Mouse (Mus musculus): ENCODE results near the gene Zfhx2. TPM values are rescaled to one million over a fixed set of nuclear protein-coding genes. Genes with fewer than 3 reads are reported as not detected.

Gene Zfhx2
- total RNA-seq, 2 experiments from 2014 or later: 4.5 to 5.0 TPM

GRCm38 (mm10) chr14:55032695-55033225, 59.4 kb downstream of the Zfhx2 start:
- DNase-seq: no peak

- DNase-seq: no peak
Measured at GRCm38 (mm10) chr14:55029034-55029698, 63.0 kb downstream of the Zfhx2 start.

- no peak for DNase-seq
Measured at GRCm38 (mm10) chr14:55028333-55028835, 63.7 kb downstream of the Zfhx2 start.

- DNase-seq: no peak
Measured at GRCm38 (mm10) chr14:55027653-55028052, 64.5 kb downstream of the Zfhx2 start.

GRCm38 (mm10) chr14:55027251-55027650, 64.9 kb downstream of the Zfhx2 start:
- no peak for DNase-seq

GRCm38 (mm10) chr14:55025527-55025926, 66.6 kb downstream of the Zfhx2 start:
- no peak for DNase-seq

GRCm38 (mm10) chr14:55024236-55024635, 67.9 kb downstream of the Zfhx2 start:
- peak in 1 of 2 experiments; percentile 66 for DNase-seq

GRCm38 (mm10) chr14:55023011-55023410, 69.1 kb downstream of the Zfhx2 start:
- DNase-seq: no peak

GRCm38 (mm10) chr14:55020394-55020793, 71.7 kb downstream of the Zfhx2 start:
- DNase-seq: no peak

- DNase-seq: no peak
Measured at GRCm38 (mm10) chr14:55016876-55017275, 75.2 kb downstream of the Zfhx2 start.

GRCm38 (mm10) chr14:55015767-55016111, 76.4 kb downstream of the Zfhx2 start:
- no peak for DNase-seq

GRCm38 (mm10) chr14:55014991-55015766, 76.9 kb downstream of the Zfhx2 start, which contains the start of gene Ngdn:
Gene Ngdn, plus strand, starts transcription at chr14:55015454.
- DNase-seq: peak; percentile 99 to 100

GRCm38 (mm10) chr14:55014591-55014990, 77.5 kb downstream of the Zfhx2 start:
- no peak for DNase-seq

GRCm38 (mm10) chr14:55011116-55011515, 81.0 kb downstream of the Zfhx2 start:
- DNase-seq: no peak

Other genes starting within 250 kb of the Zfhx2 start
- gene Homez, start 221.4 kb downstream of the Zfhx2 start, total RNA-seq (2021): 1 to 10 TPM; 4.7 to 5.5 TPM
- 1 to 10 TPM; 3.3 to 3.4 TPM for gene Ppp1r3e, start 214.8 kb downstream of the Zfhx2 start, total RNA-seq (2021)
- gene Bcl2l2, start 208.9 kb downstream of the Zfhx2 start, total RNA-seq (2021): 10 to 100 TPM; 42.4 to 44.1 TPM
- 1 to 10 TPM; 6.6 to 9.0 TPM for gene Gm20521, start 208.9 kb downstream of the Zfhx2 start, total RNA-seq (2021)
- 10 to 100 TPM; 39.1 to 46.9 TPM for gene Pabpn1, start 199.8 kb downstream of the Zfhx2 start, total RNA-seq (2021)
- gene Slc22a17, start 179.2 kb downstream of the Zfhx2 start, total RNA-seq (2021): 1 to 10 TPM; 1.9 to 2.5 TPM
- 1 to 10 TPM; 1.7 to 2.0 TPM for gene Efs, start 166.2 kb downstream of the Zfhx2 start, total RNA-seq (2021)
- gene Il25, start 159.6 kb downstream of the Zfhx2 start, total RNA-seq (2021): not detected
- gene Cmtm5, start 156.1 kb downstream of the Zfhx2 start, total RNA-seq (2021): under 1 TPM in 1 of 2 experiments, not detected in 1; 0.44 TPM
- gene Myh6, start 125.4 kb downstream of the Zfhx2 start, total RNA-seq (2021): over 10,000 TPM; 21,244 to 21,975 TPM
- not detected for gene Gm17428, start 115.4 kb downstream of the Zfhx2 start, total RNA-seq (2021)
- 1,000 to 10,000 TPM; 1,849 to 2,242 TPM for gene Myh7, start 97.7 kb downstream of the Zfhx2 start, total RNA-seq (2021)
- 10 to 100 TPM; 27.7 to 31.1 TPM for gene Ngdn, start 76.9 kb downstream of the Zfhx2 start, total RNA-seq (2021)
- gene Thtpa, start 2.5 kb upstream of the Zfhx2 start, total RNA-seq (2021): 10 to 100 TPM; 11.3 to 12.9 TPM
- 1 to 10 TPM; 3.3 to 8.3 TPM for gene Ap1g2, start 14.3 kb upstream of the Zfhx2 start, total RNA-seq (2021)
- under 1 TPM in 1 of 2 experiments, not detected in 1; 0.08 TPM for gene Jph4, start 24.6 kb upstream of the Zfhx2 start, total RNA-seq (2021)
- not detected for gene Dhrs2, start 129.7 kb upstream of the Zfhx2 start, total RNA-seq (2021)

All from heart, adult 18-20 months (tissue).